38 mouse cellular contexts compared by ENCODE assay signal in the genomic region with DNA sequence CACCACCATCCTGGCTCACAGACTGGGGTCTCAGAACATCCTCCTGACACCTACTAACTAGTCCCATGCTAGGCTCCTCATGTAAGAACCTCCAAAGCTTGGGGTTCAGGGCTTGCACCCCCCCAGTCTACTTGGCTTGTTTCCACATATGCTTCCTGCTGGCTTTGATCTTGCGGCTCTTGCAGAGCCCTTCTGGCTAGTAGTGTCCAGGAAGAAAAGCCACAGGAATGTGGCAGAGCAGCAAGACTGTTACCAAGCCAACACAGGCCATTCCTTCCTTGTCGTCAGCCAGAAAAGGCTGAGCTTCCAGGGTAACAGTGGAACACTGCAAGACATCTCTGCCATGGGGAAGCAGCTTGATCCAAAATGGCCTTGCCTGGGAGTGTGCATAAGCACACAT. TPM values are rescaled to one million over a fixed set of nuclear protein-coding genes. Genes with fewer than 3 reads are reported as not detected.
A peak's percentile ranks its signal among the peaks of the same experiment; 100 is the strongest.
DNase-seq lines count a peak whose midpoint lies in the region; ATAC-seq and TF ChIP-seq lines count a peak whose summit lies in the region.
"Had no signal": no experiment of that assay in that cellular context is flagged by ENCODE, and none has a peak within 500 bp of the region (broad histone marks: within the 10 kb centered on the region; RNA-seq: fewer than 3 reads in every experiment).

No protein-coding gene starts in this region.

- no peak overlapping the region for H3K4me3 ChIP-seq in lung, postnatal 0 days (ENCODE audit: low read depth, low read length)
- H3K4me3 ChIP-seq: embryonic facial prominence, embryonic 10.5 days; embryonic facial prominence, embryonic 13.5 days; erythroblast, embryonic 14.5 days; forebrain, embryonic 12.5 days; forebrain, embryonic 15.5 days; heart, adult 2 months; heart, embryonic 10.5 days; heart, embryonic 13.5 days had no signal

- no peaks in the 10 kb centered on the region for H3K9me3 ChIP-seq in lung, postnatal 0 days (ENCODE audit: low read length)
- H3K9me3 ChIP-seq: embryonic facial prominence, embryonic 10.5 days; embryonic facial prominence, embryonic 13.5 days; forebrain, embryonic 12.5 days; forebrain, embryonic 15.5 days; heart, embryonic 10.5 days; heart, embryonic 13.5 days had no signal

- no peak overlapping the region for H3K9ac ChIP-seq in lung, postnatal 0 days (replicated peaks; ENCODE audit: low read depth)
- H3K9ac ChIP-seq: embryonic facial prominence, embryonic 13.5 days; forebrain, embryonic 12.5 days; forebrain, embryonic 15.5 days; heart, embryonic 13.5 days; hindbrain, embryonic 14.5 days had no signal

- peak; percentile 10 to 36 for DNase-seq in lung, adult 18-20 months
- no peak for DNase-seq in lung, postnatal 25 days (ENCODE audit: low spot score)
- DNase-seq in 3134 (ENCODE audit: extremely low read depth, insufficient read length, low spot score), result peak; percentile 70
- DNase-seq in NIH3T3 (ENCODE audit: low read depth), result peak; percentile 59
- DNase-seq in lung, postnatal 0 days (ENCODE audit: low spot score), result peak; percentile 59
- no peak for DNase-seq in embryo, embryonic 10.5 days (ENCODE audit: low spot score)
- DNase-seq in layer of hippocampus, postnatal 10 days (ENCODE audit: low spot score in 2 of 2), result no peak
- DNase-seq: adrenal gland, postnatal 10 days; adrenal gland, postnatal 36 days; cerebellum, adult 2 months; cerebellum, adult 9-11 months; cerebellum, postnatal 25 days; embryo, embryonic 11 days; gastrocnemius, postnatal 10 days; gastrocnemius, postnatal 36 days; heart, adult 2 months; heart, postnatal 14 days; heart, postnatal 4 days had no signal

- peak; percentile 63 for ATAC-seq in lung, postnatal 0 days
- ATAC-seq in CD4-positive, CD25-positive, alpha-beta regulatory T cell, adult 4 months, result no peak
- ATAC-seq: activated CD4-positive, CD25-positive, alpha-beta regulatory T cell, adult 4 months; forebrain, embryonic 15.5 days; hindbrain, postnatal 0 days; inflammation-experienced regulatory T-cells, adult 6 months had no signal

- no peak overlapping the region for H3K27ac ChIP-seq in lung, postnatal 0 days (ENCODE audit: low read length)
- H3K27ac ChIP-seq: embryonic facial prominence, embryonic 10.5 days; embryonic facial prominence, embryonic 13.5 days; forebrain, embryonic 12.5 days; forebrain, embryonic 15.5 days; heart, adult 2 months; heart, embryonic 10.5 days; heart, embryonic 13.5 days; hindbrain, embryonic 14.5 days; hindbrain, postnatal 0 days had no signal

- H3K27me3 ChIP-seq in lung, postnatal 0 days (replicated peaks; ENCODE audit: insufficient read depth, low read length), result no peaks in the 10 kb centered on the region
- H3K27me3 ChIP-seq: forebrain, embryonic 12.5 days; forebrain, embryonic 15.5 days had no signal

- no peak for TF ChIP-seq EP300 in lung, postnatal 0 days (IDR thresholded peaks at IDR 0.05)

- TF ChIP-seq CTCF in lung, postnatal 0 days (IDR thresholded peaks at IDR 0.05), result no peak

- WGBS in lung, postnatal 0 days, result 32% methylated on average over 2 of the region's 2 CpGs

- no peak overlapping the region for H3K4me2 ChIP-seq in lung, postnatal 0 days (replicated peaks; ENCODE audit: low read depth, low read length)
- H3K4me2 ChIP-seq: embryonic facial prominence, embryonic 13.5 days; forebrain, embryonic 12.5 days; forebrain, embryonic 15.5 days; heart, embryonic 13.5 days; hindbrain, embryonic 14.5 days had no signal

- H3K4me1 ChIP-seq in lung, postnatal 0 days (ENCODE audit: insufficient read depth, low read depth, low read length), result no peaks in the 10 kb centered on the region
- H3K4me1 ChIP-seq: embryonic facial prominence, embryonic 13.5 days; forebrain, embryonic 15.5 days; heart, embryonic 10.5 days; heart, embryonic 13.5 days had no signal

- H3K36me3 ChIP-seq in lung, postnatal 0 days (ENCODE audit: insufficient read depth, low read length), result no peaks in the 10 kb centered on the region
- H3K36me3 ChIP-seq: embryonic facial prominence, embryonic 10.5 days; embryonic facial prominence, embryonic 13.5 days; forebrain, embryonic 12.5 days; forebrain, embryonic 15.5 days; heart, embryonic 10.5 days; heart, embryonic 13.5 days had no signal

RNA-seq across cellular contexts. Expression of gene Otos, which starts 6.0 kb away (rescaled TPM):
- polyA plus RNA-seq in lung, postnatal 0 days (2015; fragmentation: Nextera tagmentation; extraction: Ambion mirVana), result 0.24 TPM in 1 of 2 replicates, not detected in the other
- polyA plus RNA-seq in CD4-positive, CD25-positive, alpha-beta regulatory T cell, adult 4 months (2017; shearing (Covaris generic)), result 1 to 10 TPM in 1 of 2 experiments, under 1 TPM in 1; 0.94 to 1.8 TPM
- total RNA-seq in layer of hippocampus, postnatal 10 days (2021), result 1 to 10 TPM in 1 of 2 experiments, under 1 TPM in 1; 0.58 to 1.1 TPM
- total RNA-seq: adrenal gland, adult 18-20 months; adrenal gland, postnatal 10 days; adrenal gland, postnatal 36 days; ES-E14; gastrocnemius, adult 18-20 months; gastrocnemius, postnatal 36 days; heart, adult 2 months; heart, postnatal 14 days; heart, postnatal 4 days; hindbrain, postnatal 0 days had no signal
- polyA plus RNA-seq: C2C12; embryonic facial prominence, embryonic 13.5 days; forebrain, embryonic 15.5 days; heart, adult 2 months; heart, embryonic 13.5 days; hindbrain, embryonic 14.5 days had no signal

RNA-seq across cellular contexts. Expression of gene Cops9, which starts 12.9 kb away (rescaled TPM):
- 342 and 355 TPM in 2 replicates for polyA plus RNA-seq in lung, postnatal 0 days (2015; fragmentation: Nextera tagmentation; extraction: Ambion mirVana)
- polyA plus RNA-seq in CD4-positive, CD25-positive, alpha-beta regulatory T cell, adult 4 months (2017; shearing (Covaris generic)), result 100 to 1,000 TPM; 161 to 251 TPM
- total RNA-seq in layer of hippocampus, postnatal 10 days (2021), result 100 to 1,000 TPM; 282 to 343 TPM

RNA-seq across cellular contexts. Expression of gene Olfr12, which starts 37.1 kb away (rescaled TPM):
- polyA plus RNA-seq in lung, postnatal 0 days (2015; fragmentation: Nextera tagmentation; extraction: Ambion mirVana), result not detected in 2 replicates
- not detected for polyA plus RNA-seq in CD4-positive, CD25-positive, alpha-beta regulatory T cell, adult 4 months (2017; shearing (Covaris generic))
- total RNA-seq in layer of hippocampus, postnatal 10 days (2021), result not detected
- total RNA-seq: adrenal gland, adult 18-20 months; adrenal gland, postnatal 10 days; adrenal gland, postnatal 36 days; common myeloid progenitor, adult 5-6 weeks; gastrocnemius, adult 18-20 months; gastrocnemius, postnatal 10 days; gastrocnemius, postnatal 36 days; granulocyte monocyte progenitor cell, adult 5-6 weeks; heart, adult 2 months; heart, postnatal 14 days; heart, postnatal 4 days; hindbrain, postnatal 0 days had no signal
- polyA plus RNA-seq: activated CD4-positive, CD25-positive, alpha-beta regulatory T cell, adult 4 months; C2C12; cerebellum, adult 2 months; embryonic facial prominence, embryonic 10.5 days; embryonic facial prominence, embryonic 13.5 days; erythroblast, embryonic 14.5 days; forebrain, embryonic 12.5 days; forebrain, embryonic 15.5 days; heart, adult 2 months; heart, embryonic 10.5 days; heart, embryonic 13.5 days; heart, embryonic 16.5 days; hindbrain, embryonic 14.5 days; hindbrain, postnatal 0 days; inflammation-experienced regulatory T-cells, adult 6 months had no signal

RNA-seq across cellular contexts. Expression of gene Olfr1410, which starts 49.1 kb away (rescaled TPM):
- polyA plus RNA-seq in lung, postnatal 0 days (2015; fragmentation: Nextera tagmentation; extraction: Ambion mirVana), result not detected in 2 replicates
- not detected for polyA plus RNA-seq in CD4-positive, CD25-positive, alpha-beta regulatory T cell, adult 4 months (2017; shearing (Covaris generic))
- not detected for total RNA-seq in layer of hippocampus, postnatal 10 days (2021)
- total RNA-seq: adrenal gland, adult 18-20 months; adrenal gland, postnatal 10 days; adrenal gland, postnatal 36 days; common myeloid progenitor, adult 5-6 weeks; gastrocnemius, adult 18-20 months; gastrocnemius, postnatal 10 days; gastrocnemius, postnatal 36 days; granulocyte monocyte progenitor cell, adult 5-6 weeks; heart, adult 2 months; heart, postnatal 14 days; heart, postnatal 4 days; hindbrain, postnatal 0 days had no signal
- polyA plus RNA-seq: activated CD4-positive, CD25-positive, alpha-beta regulatory T cell, adult 4 months; C2C12; cerebellum, adult 2 months; embryonic facial prominence, embryonic 10.5 days; embryonic facial prominence, embryonic 13.5 days; erythroblast, embryonic 14.5 days; forebrain, embryonic 12.5 days; forebrain, embryonic 15.5 days; heart, adult 2 months; heart, embryonic 10.5 days; heart, embryonic 13.5 days; heart, embryonic 16.5 days; hindbrain, embryonic 11.5 days; hindbrain, embryonic 14.5 days; hindbrain, postnatal 0 days; inflammation-experienced regulatory T-cells, adult 6 months had no signal

Comparison
In these comparisons a context has a peak if more than half of its experiments do, and no peak if none do; other contexts are left out.
1. DNase-seq: peak in lung, adult 18-20 months (2 of 2), 3134 (single experiment), NIH3T3 (single experiment) and lung, postnatal 0 days (single experiment); none in lung, postnatal 25 days (single experiment), embryo, embryonic 10.5 days (single experiment) and layer of hippocampus, postnatal 10 days (0 of 2).